Mouse (Mus musculus): ENCODE data around the gene Minos1.

GRCm38 (mm10) chr4:139144577-139144976, 13.7 kb upstream of the Minos1 start:
- no peak for TF ChIP-seq CTCF (IDR thresholded peaks at IDR 0.05; ENCODE audit: extremely low read depth, insufficient read depth, low read length)
- no peak for TF ChIP-seq POLR2A (IDR thresholded peaks at IDR 0.05; ENCODE audit: extremely low read depth, insufficient read depth, low read length)
